Mouse (Mus musculus) cerebellum, adult 9-11 months (tissue): ENCODE measurements around the gene Gm20837.
"Not testable (repeated sequence)": the region's sequence is repeated elsewhere in the genome, so short reads cannot be mapped to it uniquely, and the experiment has no call there.

Experiments used
- DNase-seq: peaks from one replicate; pipeline ENCODE4 v3.0.0; 2022

Gene Gm20837

GRCm38 (mm10) chrY:90400948-90401347, at the start of gene Gm20837:
Gene Gm20837 (plus strand): TSS chrY:90401248.
- DNase-seq = not testable (repeated sequence)
